Mouse (Mus musculus): ENCODE data around the gene Ush1c. TPM values are rescaled to one million over a fixed set of nuclear protein-coding genes. Genes with fewer than 3 reads are reported as not detected.

Gene Ush1c
- total and polyA plus RNA-seq, 3 experiments: not detected

DNA sequence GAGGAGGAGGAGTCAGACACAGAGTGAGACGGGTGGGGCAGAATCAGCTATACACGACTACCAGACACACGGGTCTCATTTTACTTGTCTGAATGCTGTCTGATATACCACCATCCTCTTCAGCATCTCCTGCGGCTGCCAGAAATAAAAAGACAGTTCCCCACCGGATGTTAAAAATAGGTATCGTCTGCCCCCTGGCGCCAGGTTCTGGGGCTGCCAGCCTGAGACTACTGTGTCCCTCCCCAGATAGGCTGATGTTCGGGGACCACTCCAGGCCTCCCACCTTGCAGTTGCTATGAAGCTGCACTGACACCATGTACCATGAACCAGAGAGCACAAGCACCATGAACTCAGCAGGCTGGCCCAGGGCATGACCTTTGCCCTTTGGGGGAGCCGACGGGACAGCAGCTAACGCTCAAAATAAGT is 34.2 kb downstream of the Ush1c start:
- in situ Hi-C loops (cut with MboI; ENCODE audit: low pct_ligation_motif_present, low pct_unique_long_range_greater_than_20kb, low sequenced_read_pairs): loop anchor here (5.0 kb wide), 1 partner anchor 107 kb away; no protein-coding TSS in a partner anchor

DNA sequence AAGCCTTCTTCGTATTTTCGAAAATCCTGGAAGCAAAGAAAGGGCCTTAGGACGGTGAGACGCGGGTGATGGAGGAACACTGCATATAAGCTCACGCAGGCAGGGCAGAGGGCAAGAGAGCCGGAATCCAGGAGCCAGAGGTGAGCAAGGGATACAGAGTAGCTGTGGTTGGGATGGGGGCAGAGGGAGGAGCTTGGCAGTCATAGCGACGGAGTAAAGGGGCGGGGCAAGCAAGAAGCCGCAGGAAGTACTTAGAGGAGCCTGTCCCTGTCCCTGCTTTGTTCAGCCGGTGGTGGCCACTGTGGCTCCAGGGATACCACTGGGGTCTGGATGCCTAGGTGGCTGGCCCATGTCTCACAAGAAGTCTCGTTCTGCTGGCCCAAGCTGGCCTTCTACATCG is 36.7 kb downstream of the Ush1c start:
- in situ Hi-C loops (cut with MboI; ENCODE audit: low pct_ligation_motif_present, low pct_unique_long_range_greater_than_20kb, low sequenced_read_pairs): loop anchor here (5.0 kb wide), 1 partner anchor 104 kb away; no protein-coding TSS in a partner anchor
- no peak overlapping the region for H3K9ac ChIP-seq (ENCODE audit: insufficient read depth, low read depth)
- DNase-seq (ENCODE audit: extremely low read depth): no peak
- no peak overlapping the region for H3K4me3 ChIP-seq (replicated peaks in 1 of 3; ENCODE audit: low read depth in 2 of 3, low read length in 2 of 3, poor library complexity in 1 of 3)
- dilution Hi-C loops (cut with MboI; ENCODE audit: extremely low pct_ligation_motif_present, extremely low pct_unique_long_range_greater_than_20kb, low sequenced_read_pairs): no loop called here
- no peaks in the 10 kb centered on the region for H3K9me3 ChIP-seq (replicated peaks; ENCODE audit: low read length)
- peaks cover 96% of the 10 kb centered on the region for H3K27me3 ChIP-seq (replicated peaks)
- H3K27ac ChIP-seq (ENCODE audit: insufficient read depth, low read depth): no peak overlapping the region
- no peaks in the 10 kb centered on the region for H3K79me2 ChIP-seq (replicated peaks; ENCODE audit: control insufficient read depth, extremely low read depth, insufficient read depth, poor library complexity, severe bottlenecking)
- TF ChIP-seq USF2 (conservative IDR thresholded peaks at IDR 0.05; ENCODE audit: low read depth, low read length) (no peak), RCOR1 (conservative IDR thresholded peaks at IDR 0.05; ENCODE audit: low read depth, low read length) (no peak), JUN (IDR thresholded peaks at IDR 0.05; ENCODE audit: insufficient read depth, low read depth, low read length) (no peak), ETS1 (conservative IDR thresholded peaks at IDR 0.05; ENCODE audit: low read depth, low read length) (no peak), CHD1 (IDR thresholded peaks at IDR 0.05; ENCODE audit: low read depth, low read length) (no peak), PAX5 (IDR thresholded peaks at IDR 0.05; ENCODE audit: low read length) (no peak), KAT2A (IDR thresholded peaks at IDR 0.05; ENCODE audit: insufficient replicate concordance, low read length) (no peak), ZC3H11A (IDR thresholded peaks at IDR 0.05; ENCODE audit: low read depth, low read length) (no peak), POLR2A (IDR thresholded peaks at IDR 0.05; ENCODE audit: low read depth, low read length) (no peak)
- no peaks in the 10 kb centered on the region for H3K36me3 ChIP-seq (replicated peaks in 1 of 2; ENCODE audit: control insufficient read depth in 1 of 2, insufficient read depth in 1 of 2, low read length in 1 of 2)
- H3K4me1 ChIP-seq (ENCODE audit: control insufficient read depth in 1 of 2, insufficient read depth in 2 of 2): peaks cover 4 to 8% of the 10 kb centered on the region in 2 experiments; a peak in 2 of 4 replicates
- H3K4me2 ChIP-seq (ENCODE audit: insufficient read depth, low read depth, poor library complexity, severe bottlenecking): no peak overlapping the region

More for the DNA sequence above, 34.2 kb downstream of the Ush1c start:
- Histone ChIP-seq H3K27me3 (replicated peaks) (peaks cover 95% of the 10 kb centered on the region), H3K4me3 (replicated peaks in 1 of 3; ENCODE audit: low read depth in 2 of 3, low read length in 2 of 3, poor library complexity in 1 of 3) (no peak overlapping the region), H3K4me1 (ENCODE audit: control insufficient read depth in 1 of 2, insufficient read depth in 2 of 2) (peaks cover 4 to 8% of the 10 kb centered on the region in 2 experiments; a peak in 2 of 4 replicates), H3K4me2 (ENCODE audit: insufficient read depth, low read depth, poor library complexity, severe bottlenecking) (no peak overlapping the region), H3K9ac (ENCODE audit: insufficient read depth, low read depth) (no peak overlapping the region), H3K27ac (ENCODE audit: insufficient read depth, low read depth) (no peak overlapping the region), H3K9me3 (replicated peaks; ENCODE audit: low read length) (no peaks in the 10 kb centered on the region), H3K36me3 (replicated peaks in 1 of 2; ENCODE audit: control insufficient read depth in 1 of 2, insufficient read depth in 1 of 2, low read length in 1 of 2) (no peaks in the 10 kb centered on the region), H3K79me2 (replicated peaks; ENCODE audit: control insufficient read depth, extremely low read depth, insufficient read depth, poor library complexity, severe bottlenecking) (no peaks in the 10 kb centered on the region)
- DNase-seq (ENCODE audit: extremely low read depth): peak; percentile 41
- dilution Hi-C loops (cut with MboI; ENCODE audit: extremely low pct_ligation_motif_present, extremely low pct_unique_long_range_greater_than_20kb, low sequenced_read_pairs): no loop called here
- TF ChIP-seq RAD21 (IDR thresholded peaks at IDR 0.05; ENCODE audit: low read depth, low read length): peak; percentile 75
- no peak for TF ChIP-seq NRF1 (IDR thresholded peaks at IDR 0.05; ENCODE audit: low read depth, low read length)
- TF ChIP-seq MEF2A (IDR thresholded peaks at IDR 0.05; ENCODE audit: borderline replicate concordance, low read depth, low read length): 0 out of 2 replicates have a peak, but pooled peaks have one; percentile 17
- peak; percentile 80 for TF ChIP-seq SMC3 (IDR thresholded peaks at IDR 0.05; ENCODE audit: low read depth, low read length)
- TF ChIP-seq RCOR1 (conservative IDR thresholded peaks at IDR 0.05; ENCODE audit: low read depth, low read length): no peak
- TF ChIP-seq POLR2AphosphoS2 (IDR thresholded peaks at IDR 0.05; ENCODE audit: low read depth, low read length): no peak
- TF ChIP-seq USF1 (IDR thresholded peaks at IDR 0.05; ENCODE audit: low read depth, low read length): no peak
- peak in 1 of 2 experiments; percentile 78; a peak in 2 of 4 replicates for TF ChIP-seq CTCF (conservative IDR thresholded peaks at IDR 0.05 in 1 of 2, IDR thresholded peaks at IDR 0.05 in 1 of 2; ENCODE audit: low read depth in 2 of 2, low read length in 2 of 2)

All from CH12.LX (cell line).